Mouse (Mus musculus) thymus, adult 18-20 months (tissue): Measurements from ENCODE around the gene Stx5a.

Source experiments
- DNase-seq, 2 experiments: peaks; one replicate each; pipeline ENCODE4 v3.0.0; 2022; ENCODE audit warnings: mixed read lengths in 2 of 2

Stx5a gene

GRCm38 (mm10) chr19:8803204-8803780 is 62.1 kb downstream of the Stx5a start:
- DNase-seq, result no peak

GRCm38 (mm10) chr19:8803879-8804660 is 62.9 kb downstream of the Stx5a start:
- no peak for DNase-seq
